Mouse (Mus musculus): ENCODE measurements around the gene Slc28a1.
"Not testable (repeated sequence)": the region's sequence is repeated elsewhere in the genome, so short reads cannot be mapped to it uniquely, and the experiment has no call there.

Slc28a1 gene

DNA sequence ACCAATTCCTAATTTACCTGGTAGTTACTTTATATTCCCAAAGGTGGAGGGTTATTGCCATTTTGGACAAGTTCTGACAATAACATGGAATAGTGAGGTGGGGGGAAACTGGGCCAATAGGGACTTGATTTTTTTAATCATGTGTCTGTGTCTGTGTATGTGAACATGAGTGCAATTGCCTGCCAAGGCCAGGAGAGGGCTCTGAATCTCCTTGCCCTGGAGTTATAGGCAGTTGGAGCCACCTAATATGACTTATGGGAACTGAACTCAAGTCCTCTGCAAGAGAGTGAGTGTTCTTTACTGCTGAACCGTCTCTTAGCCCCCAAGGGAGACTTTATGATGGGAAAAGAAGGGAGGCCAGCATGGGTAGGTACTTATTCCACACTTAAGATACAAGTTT lies 70.1 kb downstream of the Slc28a1 start:
- in situ Hi-C loops (cut with MboI; ENCODE audit: low pct_unique_long_range_greater_than_20kb in 1 of 2, low sequenced_read_pairs in 2 of 2, unreplicated experiment in 1 of 2) = loop anchor here in 1 of 2 experiments (5.0 kb wide), 1 partner anchor 138 kb away; no protein-coding TSS in a partner anchor

DNA sequence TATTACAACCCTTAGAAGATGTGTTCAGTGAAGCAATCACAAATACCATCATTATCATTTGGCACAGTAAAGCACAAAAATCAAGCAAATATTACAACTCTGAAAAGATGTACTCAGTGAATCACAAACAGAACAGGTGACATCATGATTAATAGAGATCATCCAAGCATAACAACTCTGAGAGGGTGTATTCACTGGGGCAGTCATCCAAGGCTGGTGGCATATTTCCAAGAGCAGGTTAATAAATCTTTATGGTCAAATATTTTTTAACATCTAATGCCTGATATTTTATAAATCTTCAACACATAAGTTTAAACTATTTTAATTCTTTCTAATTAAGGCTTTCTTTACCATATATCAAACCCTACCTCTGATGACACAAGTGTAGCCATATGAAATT lies 71.4 kb downstream of the Slc28a1 start:
- in situ Hi-C loops (cut with MboI; ENCODE audit: low pct_unique_long_range_greater_than_20kb in 1 of 2, low sequenced_read_pairs in 2 of 2, unreplicated experiment in 1 of 2) = not testable (repeated sequence)

DNA sequence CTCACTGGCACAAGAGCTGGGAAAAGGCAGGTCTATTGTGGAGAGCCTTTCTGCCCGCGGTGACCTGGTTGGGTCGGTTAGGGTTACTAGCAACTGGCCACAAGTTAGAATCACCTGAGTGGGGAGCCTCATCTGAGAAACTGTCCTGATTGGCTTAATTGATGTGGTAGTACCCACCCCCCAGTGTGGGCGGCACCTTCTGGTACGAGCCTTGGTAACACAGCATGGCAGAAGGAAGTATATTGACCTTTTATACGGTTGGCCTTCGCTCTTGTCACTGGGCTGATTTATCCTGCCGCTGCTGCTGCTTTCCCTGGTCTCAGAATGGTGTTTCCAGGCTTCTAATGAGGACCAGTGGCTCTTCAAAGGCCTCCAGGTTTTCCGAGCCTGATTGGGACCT lies 74.6 kb downstream of the Slc28a1 start:
- in situ Hi-C loops (cut with MboI; ENCODE audit: low pct_unique_long_range_greater_than_20kb in 1 of 2, low sequenced_read_pairs in 2 of 2, unreplicated experiment in 1 of 2) = no loop called here

DNA sequence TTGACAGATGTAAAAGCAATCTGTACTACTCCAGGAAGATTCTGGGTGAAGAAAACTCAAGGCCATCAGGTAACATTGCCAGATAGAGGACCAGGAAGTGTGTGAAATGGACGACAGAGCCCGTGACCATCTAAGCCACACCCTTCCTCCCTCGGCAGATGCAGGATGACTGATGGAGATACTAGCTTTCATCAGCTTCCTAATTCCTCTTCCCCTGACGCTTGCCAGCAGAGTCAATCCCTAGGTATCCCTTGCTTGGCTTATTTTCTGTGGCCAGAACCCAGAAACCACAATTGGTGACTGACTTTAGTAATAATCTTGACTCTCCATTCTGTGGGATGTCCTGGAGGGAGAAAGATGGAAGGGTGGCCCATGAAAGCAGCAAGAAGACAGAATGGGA lies 80.9 kb downstream of the Slc28a1 start:
- in situ Hi-C loops (cut with MboI; ENCODE audit: low pct_unique_long_range_greater_than_20kb in 1 of 2, low sequenced_read_pairs in 2 of 2, unreplicated experiment in 1 of 2) = no loop called here

DNA sequence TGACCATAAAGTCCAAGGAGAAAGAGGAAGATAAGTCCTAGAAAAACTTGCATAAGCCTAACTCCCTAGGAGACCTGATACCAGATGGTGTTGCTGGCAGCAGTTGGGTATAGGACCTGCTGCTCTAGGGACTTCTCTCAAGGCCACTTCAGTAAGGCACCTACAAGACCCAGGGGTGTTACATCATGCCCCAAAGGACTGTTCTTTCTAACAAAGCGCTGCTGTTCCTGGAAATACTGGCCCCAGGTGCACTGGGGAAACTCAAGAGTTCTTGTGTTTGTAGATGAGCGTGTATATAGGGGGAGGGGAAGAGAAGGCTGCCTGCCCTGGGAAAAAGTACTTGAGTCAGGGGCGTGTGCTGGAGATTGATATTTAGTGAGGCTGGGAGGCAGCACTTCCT lies 82.2 kb downstream of the Slc28a1 start:
- in situ Hi-C loops (cut with MboI; ENCODE audit: low pct_unique_long_range_greater_than_20kb in 1 of 2, low sequenced_read_pairs in 2 of 2, unreplicated experiment in 1 of 2) = no loop called here

DNA sequence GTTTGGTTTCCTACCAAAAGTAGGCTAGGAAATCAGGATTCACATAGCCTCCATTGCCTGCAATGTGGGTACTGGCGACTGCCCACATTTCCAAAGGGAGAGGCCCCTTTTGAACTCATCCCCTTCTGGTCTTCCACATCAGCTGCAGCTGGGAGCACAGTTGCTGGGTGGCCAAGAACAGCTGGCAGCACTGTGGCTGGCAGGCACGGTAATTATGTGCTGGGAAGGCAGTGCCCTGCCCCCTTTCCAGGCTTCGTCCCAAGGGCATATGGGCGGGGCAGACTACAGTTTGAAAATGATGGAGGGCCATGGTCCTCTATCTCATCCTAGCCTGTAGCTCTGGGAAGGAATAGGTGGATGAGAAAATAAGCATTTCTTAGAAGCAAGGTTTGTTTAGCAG lies 83.9 kb downstream of the Slc28a1 start:
- in situ Hi-C loops (cut with MboI; ENCODE audit: low pct_unique_long_range_greater_than_20kb in 1 of 2, low sequenced_read_pairs in 2 of 2, unreplicated experiment in 1 of 2) = no loop called here

DNA sequence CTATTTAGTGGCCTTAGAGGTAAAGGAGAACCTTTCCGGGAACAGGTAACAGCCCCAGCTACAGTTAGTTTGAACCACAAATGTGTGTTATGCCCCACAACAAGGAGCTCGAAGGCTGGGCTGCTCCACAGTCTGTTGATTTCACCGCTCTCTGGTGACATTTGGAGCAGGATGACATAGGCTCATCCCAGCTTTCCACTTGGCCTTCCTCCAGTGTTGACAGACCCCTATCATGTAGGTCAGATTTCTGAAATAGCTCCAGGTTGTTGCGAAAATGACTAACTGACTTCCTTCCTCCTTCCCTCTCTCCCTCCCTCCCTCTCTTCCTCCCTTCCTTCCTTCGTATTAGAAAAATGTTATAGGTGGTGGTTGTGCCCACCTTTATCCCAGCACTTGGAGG lies 84.5 kb downstream of the Slc28a1 start:
- in situ Hi-C loops (cut with MboI; ENCODE audit: low pct_unique_long_range_greater_than_20kb in 1 of 2, low sequenced_read_pairs in 2 of 2, unreplicated experiment in 1 of 2) = no loop called here

DNA sequence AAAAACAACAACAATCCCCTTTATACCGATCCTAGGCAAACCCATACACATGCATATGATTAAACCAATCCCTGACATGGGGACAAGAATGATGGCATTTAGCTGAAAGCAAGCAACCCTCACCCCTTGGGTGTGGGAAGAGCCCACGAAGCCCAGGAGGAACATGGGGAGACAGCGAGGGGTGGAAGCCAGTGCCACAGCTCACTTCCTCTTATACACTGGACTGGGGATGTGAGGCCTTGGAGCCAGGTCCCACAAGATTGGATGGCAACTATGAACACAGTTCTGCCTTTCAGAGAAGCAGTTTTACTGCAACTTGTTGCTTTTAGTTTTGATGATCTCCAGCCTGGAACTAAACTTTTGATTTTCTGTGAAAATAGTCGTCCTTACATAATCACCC lies 85.2 kb downstream of the Slc28a1 start:
- in situ Hi-C loops (cut with MboI; ENCODE audit: low pct_unique_long_range_greater_than_20kb in 1 of 2, low sequenced_read_pairs in 2 of 2, unreplicated experiment in 1 of 2) = no loop called here

DNA sequence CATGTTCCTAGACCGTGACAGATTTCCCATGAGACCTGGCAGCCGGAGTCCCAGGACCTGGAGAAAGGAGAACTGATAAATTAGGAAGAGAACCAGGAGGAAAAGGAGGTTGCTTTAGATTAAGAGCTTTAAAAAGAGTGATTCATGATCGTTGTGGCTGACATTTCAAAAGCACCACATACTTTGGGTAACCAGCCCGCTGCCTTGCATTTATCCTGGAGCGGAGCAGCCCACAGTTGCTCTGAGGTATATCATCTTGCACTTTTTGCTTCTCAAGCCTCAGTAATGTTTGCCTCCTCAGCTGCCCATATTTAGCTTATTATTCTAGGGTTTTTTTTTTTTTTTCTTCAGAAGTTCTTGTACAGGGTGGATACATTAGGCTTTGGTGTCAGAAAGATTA lies 87.8 kb downstream of the Slc28a1 start:
- in situ Hi-C loops (cut with MboI; ENCODE audit: low pct_unique_long_range_greater_than_20kb in 1 of 2, low sequenced_read_pairs in 2 of 2, unreplicated experiment in 1 of 2) = no loop called here

DNA sequence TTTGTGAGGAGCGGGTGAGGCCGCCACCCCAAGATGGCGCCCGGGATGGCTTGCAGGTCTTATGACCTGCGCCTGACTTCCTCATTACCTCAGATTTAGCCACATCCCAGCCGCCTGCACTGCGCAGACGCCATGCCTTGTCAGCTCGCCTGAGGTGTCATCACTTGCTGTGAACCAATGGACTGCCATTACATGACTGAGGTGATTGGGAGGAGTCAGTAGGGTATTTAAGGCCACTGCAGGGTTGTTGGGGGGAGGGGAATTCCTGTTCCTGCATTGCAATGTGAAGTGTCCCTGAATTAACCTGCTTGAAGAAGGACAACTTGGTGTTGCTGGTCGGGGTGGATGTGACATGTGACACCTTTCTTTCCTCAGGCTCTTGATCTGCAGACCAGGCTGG lies 89.0 kb downstream of the Slc28a1 start:
- in situ Hi-C loops (cut with MboI; ENCODE audit: low pct_unique_long_range_greater_than_20kb in 1 of 2, low sequenced_read_pairs in 2 of 2, unreplicated experiment in 1 of 2) = not testable (repeated sequence)

DNA sequence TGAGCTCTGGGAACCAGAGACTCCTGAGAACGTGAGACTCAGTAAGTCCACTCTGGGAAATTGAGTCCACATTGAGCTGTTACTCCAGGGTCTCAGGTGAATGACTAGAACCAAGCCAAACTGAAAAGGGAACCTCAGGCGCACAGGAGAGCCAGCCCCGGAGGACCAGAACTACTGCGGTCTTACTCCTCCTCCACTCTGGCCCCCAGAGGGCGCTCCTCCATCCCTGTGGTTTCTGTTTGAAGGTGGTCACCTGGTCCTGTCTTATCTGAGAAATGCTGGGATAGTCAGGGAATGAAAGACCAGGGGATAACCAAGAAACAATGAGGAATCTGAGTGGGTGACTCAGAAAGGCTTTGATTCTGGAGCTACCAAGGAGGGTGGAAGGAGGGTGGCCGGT lies 94.3 kb downstream of the Slc28a1 start:
- in situ Hi-C loops (cut with MboI; ENCODE audit: low pct_unique_long_range_greater_than_20kb in 1 of 2, low sequenced_read_pairs in 2 of 2, unreplicated experiment in 1 of 2) = no loop called here

DNA sequence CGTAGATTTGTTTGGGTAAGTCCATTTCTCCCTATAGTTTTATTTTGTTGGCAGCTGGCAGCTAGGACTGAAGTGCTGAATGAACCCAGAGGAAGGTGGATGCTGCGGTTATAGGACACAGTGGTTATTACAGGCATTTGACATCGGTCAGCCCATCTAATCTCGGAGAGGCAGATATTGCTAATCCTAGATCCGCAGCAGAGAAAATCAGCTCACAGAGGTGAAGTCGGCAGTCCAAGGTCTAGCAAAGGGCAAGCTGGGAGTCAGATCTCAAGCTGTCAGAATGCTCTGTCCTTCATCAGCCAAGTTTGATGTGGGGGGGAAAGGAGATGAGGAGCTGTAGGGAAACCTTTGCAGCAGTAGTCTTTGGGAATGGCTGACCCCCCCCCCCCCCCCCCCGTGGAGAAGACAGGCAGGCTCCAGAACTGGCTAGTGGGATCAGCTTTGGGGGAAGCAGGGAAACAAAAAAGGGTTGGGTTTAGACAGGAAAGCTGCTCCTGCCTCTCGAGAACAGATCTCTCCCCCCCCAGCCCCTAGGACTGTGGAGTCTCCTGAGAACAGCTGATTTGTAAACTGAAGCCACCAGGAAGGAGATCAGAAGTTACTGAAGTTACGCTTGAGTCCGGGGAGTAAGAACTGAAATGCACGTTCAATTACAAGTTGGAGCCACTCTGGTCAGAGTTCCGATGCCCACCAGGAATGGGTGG lies 95.5 kb downstream of the Slc28a1 start:
- in situ Hi-C loops (cut with MboI; ENCODE audit: low pct_unique_long_range_greater_than_20kb in 1 of 2, low sequenced_read_pairs in 2 of 2, unreplicated experiment in 1 of 2) = no loop called here

DNA sequence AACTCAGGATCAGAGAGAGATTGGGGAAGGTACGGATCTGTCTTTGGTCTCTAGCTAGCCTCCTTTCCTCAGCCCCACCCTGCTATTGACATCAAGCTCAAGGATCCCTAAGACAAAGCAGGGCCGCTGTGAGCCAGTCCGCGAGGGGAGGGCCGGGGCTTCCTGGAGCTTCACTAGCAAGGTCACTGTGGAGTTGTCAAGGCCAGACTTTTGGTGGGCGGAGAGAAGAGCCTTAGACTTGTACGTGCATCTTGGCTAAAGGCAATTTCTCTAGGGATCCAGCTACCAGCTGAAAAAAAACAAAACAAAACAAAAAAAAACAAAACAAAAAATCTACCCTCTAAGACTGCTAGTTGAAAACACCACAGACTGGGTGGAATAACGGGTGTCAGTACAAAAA lies 97.2 kb downstream of the Slc28a1 start:
- in situ Hi-C loops (cut with MboI; ENCODE audit: low pct_unique_long_range_greater_than_20kb in 1 of 2, low sequenced_read_pairs in 2 of 2, unreplicated experiment in 1 of 2) = no loop called here

DNA sequence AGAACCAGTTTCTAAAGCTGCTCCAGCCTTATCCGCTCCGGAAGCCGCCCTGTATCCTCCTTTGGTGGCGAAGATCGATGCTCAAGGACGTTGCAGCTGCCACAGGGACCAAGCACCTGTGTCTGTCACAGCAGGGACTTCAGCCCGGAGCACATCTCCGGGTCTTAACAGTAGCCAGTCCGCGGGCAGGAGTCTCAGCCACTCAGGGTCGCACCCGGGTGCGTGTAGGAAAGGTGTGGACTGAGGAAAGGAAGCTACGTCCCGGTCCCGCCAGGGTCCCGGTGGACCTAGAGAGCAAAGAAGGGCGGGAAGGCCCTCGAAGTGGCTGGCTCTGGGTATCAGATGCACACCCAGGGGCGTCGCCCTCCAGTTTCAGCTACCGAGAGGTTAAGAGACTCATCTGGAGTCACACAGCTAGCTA lies 97.7 kb downstream of the Slc28a1 start:
- in situ Hi-C loops (cut with MboI; ENCODE audit: low pct_unique_long_range_greater_than_20kb in 1 of 2, low sequenced_read_pairs in 2 of 2, unreplicated experiment in 1 of 2) = no loop called here

DNA sequence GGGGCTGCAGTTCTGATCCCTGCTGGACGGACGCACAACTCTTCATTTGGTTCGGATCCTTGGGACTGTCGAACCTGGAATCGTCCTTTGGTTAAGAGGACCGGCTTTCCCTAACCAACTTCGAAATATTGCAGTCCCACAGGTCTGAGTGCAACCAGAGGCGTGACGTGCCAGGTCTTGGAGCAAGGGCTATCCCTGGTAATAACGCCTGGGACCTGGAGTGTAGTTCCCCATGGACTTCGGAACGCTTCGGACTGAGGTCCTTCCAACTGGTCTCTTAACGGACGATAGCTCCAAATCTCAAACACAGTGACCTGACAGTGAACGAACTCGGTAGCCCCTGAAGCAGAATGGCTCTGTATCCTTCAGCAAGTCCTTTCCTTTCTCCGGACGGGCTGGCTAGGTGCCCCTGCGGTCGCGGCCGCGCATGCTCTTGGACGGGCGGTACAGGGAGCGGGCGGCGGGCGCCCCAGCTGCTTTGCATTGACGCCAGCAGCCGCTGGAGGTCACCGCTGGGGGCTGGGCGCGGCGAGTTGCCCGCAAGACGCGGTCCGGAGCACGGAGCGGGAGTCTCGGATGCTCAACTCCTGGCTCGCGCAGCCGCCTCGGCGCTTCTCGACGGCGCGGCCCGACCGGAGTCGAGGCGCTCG lies 98.2 kb downstream of the Slc28a1 start:
- in situ Hi-C loops (cut with MboI; ENCODE audit: low pct_unique_long_range_greater_than_20kb in 1 of 2, low sequenced_read_pairs in 2 of 2, unreplicated experiment in 1 of 2) = no loop called here

DNA sequence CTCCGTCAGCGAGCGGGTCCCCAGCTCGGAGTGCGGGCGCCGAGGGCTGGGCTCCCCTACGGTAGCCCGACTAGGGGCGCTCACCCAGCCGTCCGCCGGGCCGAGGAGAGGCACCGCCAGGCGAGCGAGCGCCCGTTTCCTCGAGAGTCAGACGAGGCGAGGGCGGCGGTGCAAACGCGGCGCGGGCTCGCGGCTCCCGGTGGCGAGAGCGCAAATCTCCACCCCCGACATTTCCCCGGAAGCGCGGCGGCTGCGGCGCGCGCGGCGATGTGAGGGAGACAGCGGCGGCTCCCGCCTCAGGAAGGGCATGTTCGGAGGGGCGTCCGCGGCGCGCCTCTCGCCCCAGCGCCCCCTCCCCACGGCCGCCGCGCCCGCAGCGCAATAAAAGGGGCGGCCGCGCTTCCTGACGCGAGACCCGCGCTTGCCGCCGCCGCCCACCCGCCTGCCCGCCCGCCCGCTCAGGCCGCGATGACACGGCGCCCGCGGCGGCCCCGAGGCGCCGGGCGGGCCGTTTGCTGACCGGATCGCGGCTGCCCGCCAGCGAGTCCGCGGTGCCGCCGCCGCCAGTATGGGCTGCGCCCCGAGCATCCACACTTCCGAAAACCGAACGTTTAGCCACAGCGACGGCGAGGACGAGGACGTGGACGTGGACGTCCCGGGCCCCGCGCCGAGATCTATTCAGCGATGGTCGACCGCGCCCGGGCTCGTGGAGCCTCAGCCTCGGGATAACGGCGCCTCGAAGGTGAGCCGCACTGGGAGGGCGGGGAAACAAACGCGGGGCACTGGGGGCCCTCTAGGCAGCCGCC lies 99.0 kb downstream of the Slc28a1 start, which contains the start of gene Pde8a:
Gene Pde8a, plus strand, starts transcription at position 250 of the 806 bp plus-strand sequence.
- in situ Hi-C loops (cut with MboI; ENCODE audit: low pct_unique_long_range_greater_than_20kb in 1 of 2, low sequenced_read_pairs in 2 of 2, unreplicated experiment in 1 of 2) = no loop called here

DNA sequence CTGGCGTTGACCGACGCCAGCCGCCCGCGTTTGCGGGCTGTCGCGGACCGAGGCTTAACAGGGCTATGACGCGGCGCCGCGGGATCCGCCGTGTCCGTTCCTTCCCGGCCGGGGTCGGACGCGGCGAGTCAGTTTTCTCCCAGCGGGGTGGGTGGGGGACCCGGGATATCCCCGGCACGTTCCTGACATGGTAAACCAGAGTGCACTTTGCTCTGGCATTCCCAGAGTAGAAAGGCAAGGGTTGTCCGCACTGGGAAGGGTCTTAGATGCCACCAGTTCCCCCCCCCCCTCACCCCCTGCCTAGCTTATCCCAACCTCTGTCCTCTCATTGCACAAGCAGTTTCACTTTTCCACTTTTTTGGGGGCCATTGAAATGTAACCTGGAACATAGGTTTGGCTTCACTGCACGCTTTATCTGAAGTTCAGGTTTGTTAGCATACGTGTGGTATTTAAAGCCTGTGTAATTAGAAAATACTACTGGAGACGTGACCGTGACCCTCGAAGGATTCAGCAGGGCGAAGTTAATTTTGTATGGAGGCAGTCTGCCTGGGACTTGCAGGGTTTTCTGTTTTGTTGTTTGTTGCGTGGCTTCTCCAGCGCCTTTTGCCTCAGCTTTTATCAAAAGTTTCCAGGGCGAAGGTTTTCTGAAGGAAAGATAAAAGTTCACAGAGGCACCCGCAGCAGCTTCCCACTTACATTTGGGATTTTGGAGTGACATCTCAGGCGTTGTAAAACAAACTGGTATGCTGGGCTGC lies 99.7 kb downstream of the Slc28a1 start:
- in situ Hi-C loops (cut with MboI; ENCODE audit: low pct_unique_long_range_greater_than_20kb in 1 of 2, low sequenced_read_pairs in 2 of 2, unreplicated experiment in 1 of 2) = no loop called here

DNA sequence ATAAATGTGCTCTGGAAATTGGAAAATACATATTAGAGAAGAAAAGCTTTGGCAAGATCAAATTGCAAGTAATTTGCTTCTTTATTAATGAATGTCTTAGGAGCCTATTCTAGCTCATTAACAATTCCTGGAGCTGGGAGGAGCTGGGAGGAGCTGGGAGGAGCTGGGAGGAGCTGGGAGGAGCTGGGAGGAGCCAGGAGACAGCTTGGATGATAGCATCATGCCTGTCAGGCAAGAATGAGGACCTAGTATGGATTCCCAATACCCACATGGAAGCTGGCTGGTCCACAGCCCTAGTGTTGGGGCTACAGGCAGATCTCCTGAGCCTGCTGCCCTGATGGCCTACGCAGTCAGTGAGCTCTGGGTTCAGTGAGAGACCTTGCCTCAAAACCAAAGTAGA lies 101.4 kb downstream of the Slc28a1 start:
- in situ Hi-C loops (cut with MboI; ENCODE audit: low pct_unique_long_range_greater_than_20kb in 1 of 2, low sequenced_read_pairs in 2 of 2, unreplicated experiment in 1 of 2) = no loop called here

DNA sequence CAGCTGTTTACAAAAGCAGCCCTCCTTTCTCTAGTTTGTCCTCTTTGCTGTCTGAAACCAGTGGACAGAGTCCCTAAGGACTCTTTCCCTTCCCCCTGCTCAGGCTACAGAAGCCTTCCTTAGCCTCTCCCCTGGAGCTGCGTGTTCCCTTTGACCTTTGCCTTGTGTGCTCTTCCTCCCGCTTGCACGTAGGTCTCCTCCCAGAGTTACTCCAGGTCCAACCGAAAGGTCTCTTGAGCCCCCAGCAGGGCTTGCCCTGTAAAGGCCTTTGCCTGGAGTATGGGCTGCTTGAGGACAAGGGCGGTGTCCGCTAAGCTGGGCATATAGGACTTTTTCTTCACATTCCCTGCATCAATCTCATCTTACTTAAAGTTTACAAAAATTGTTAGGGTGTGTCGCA lies 104.7 kb downstream of the Slc28a1 start:
- in situ Hi-C loops (cut with MboI; ENCODE audit: low pct_unique_long_range_greater_than_20kb in 1 of 2, low sequenced_read_pairs in 2 of 2, unreplicated experiment in 1 of 2) = no loop called here
